Mouse (Mus musculus): ENCODE results near the gene Ccdc9b. TPM values are rescaled to one million over a fixed set of nuclear protein-coding genes. Genes with fewer than 3 reads are reported as not detected.

Ccdc9b gene
- polyA plus RNA-seq, 1 experiment from 2014 or later: 0.95 TPM

DNA sequence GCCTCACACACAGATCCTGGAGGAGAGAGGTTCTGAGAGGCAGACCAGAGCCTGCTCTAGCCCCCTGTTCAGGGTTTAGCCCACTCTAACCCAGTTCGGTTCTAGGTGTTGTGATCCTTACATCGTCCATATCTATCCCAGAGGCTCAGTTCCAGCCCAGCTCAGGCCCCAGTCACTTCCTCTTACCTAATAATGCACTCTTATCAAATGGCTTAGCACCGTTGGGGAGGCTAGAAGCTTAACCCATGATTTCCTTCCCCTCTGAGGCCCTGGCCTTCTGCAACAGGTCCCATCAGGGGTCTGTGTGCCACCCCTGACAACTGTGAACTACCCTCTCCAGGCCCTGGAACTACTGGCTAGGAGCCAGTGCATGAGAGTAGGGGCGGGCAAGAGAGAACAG is 33.3 kb downstream of the Ccdc9b start:
- H3K9ac ChIP-seq (ENCODE audit: low read depth, low read length): no peak overlapping the region
- no peaks in the 10 kb centered on the region for H3K9me3 ChIP-seq (replicated peaks; ENCODE audit: low read length)
- no peak overlapping the region for H3K4me2 ChIP-seq (ENCODE audit: low read length)
- no peak for TF ChIP-seq CTCF (IDR thresholded peaks at IDR 0.05; ENCODE audit: low read depth)
- no peak for ATAC-seq (replicated peaks; ENCODE audit: low FRiP score, low read depth)
- DNase-seq (ENCODE audit: low spot score): no peak
- peaks cover 11% of the 10 kb centered on the region for H3K4me1 ChIP-seq (replicated peaks; ENCODE audit: insufficient read depth, low read length)
- 47% methylated on average over 4 of the region's 4 CpGs for WGBS
- no peak overlapping the region for H3K4me3 ChIP-seq (replicated peaks; ENCODE audit: low read depth, low read length)
- no peaks in the 10 kb centered on the region for H3K36me3 ChIP-seq (ENCODE audit: insufficient read depth, low read length)
- 0 out of 2 replicates have a peak, but pooled peaks cover 3% of the 10 kb centered on the region for H3K27me3 ChIP-seq (ENCODE audit: insufficient read depth, low read length)
- H3K27ac ChIP-seq: 0 out of 2 replicates have a peak overlapping the region, but pooled peaks have one; percentile 57

DNA sequence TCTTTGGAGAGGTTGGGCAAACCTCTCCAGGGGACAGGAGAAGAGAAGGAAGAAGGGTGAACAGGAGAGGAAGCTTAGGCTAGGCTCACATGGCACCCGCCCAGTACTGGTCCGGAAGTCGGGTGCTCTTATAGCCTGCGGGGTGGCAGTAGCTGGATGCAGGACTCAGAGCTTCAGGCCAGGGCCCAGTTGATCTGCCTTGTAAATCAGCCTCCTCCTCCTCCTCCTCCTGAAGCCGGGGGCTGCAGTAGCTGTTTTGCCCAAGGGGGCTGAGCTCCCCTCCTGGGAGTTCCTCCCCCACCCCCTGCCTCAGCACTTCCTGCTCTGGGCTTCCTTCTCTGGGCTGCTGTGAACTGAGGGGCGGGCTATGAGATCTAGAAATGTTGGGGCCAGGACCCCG is 34.1 kb downstream of the Ccdc9b start, which contains the start of gene Plcb2:
Gene Plcb2, minus strand, starts transcription at position 102 of the 400 bp plus-strand sequence.
- H3K4me3 ChIP-seq (replicated peaks; ENCODE audit: low read depth, low read length): no peak within 1 kb of the TSS

DNA sequence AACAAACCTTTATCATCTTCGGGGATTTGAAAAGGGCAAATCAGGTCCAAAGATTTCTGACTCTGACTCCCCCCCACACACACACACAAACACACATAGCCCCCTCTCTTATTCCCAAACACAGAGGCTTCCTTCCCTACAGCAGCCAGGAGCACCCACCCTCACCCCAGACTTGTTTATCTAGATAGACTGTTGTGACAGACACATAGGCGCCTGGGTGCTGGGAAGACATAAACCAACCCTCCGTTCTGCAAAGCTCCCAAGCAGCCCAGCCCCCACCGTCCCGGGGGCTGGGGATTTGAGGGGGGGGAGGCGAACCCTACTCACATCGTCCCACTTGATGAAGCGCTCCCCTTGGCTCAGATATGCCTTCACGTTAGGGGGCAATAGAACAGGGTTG is 34.5 kb downstream of the Ccdc9b start:
- Histone ChIP-seq H3K4me1 (replicated peaks; ENCODE audit: insufficient read depth, low read length) (peaks cover 11% of the 10 kb centered on the region), H3K4me3 (replicated peaks; ENCODE audit: low read depth, low read length) (no peak overlapping the region), H3K27me3 (ENCODE audit: insufficient read depth, low read length) (0 out of 2 replicates have a peak, but pooled peaks cover 3% of the 10 kb centered on the region), H3K9me3 (replicated peaks; ENCODE audit: low read length) (no peaks in the 10 kb centered on the region), H3K36me3 (ENCODE audit: insufficient read depth, low read length) (no peaks in the 10 kb centered on the region), H3K4me2 (ENCODE audit: low read length) (peak overlapping the region; percentile 35), H3K27ac (peak overlapping the region; percentile 75), H3K9ac (ENCODE audit: low read depth, low read length) (no peak overlapping the region)
- no peak for TF ChIP-seq CTCF (IDR thresholded peaks at IDR 0.05; ENCODE audit: low read depth)
- ATAC-seq (replicated peaks; ENCODE audit: low FRiP score, low read depth): peak; percentile 47; the same call in 1 of the 2 replicates
- DNase-seq (ENCODE audit: low spot score): peak; percentile 54
- WGBS: 16% methylated on average over 9 of the region's 9 CpGs

More for the DNA sequence above, 34.1 kb downstream of the Ccdc9b start, which contains the start of gene Plcb2:
- H3K27me3 ChIP-seq (ENCODE audit: insufficient read depth, low read length): 0 out of 2 replicates have a peak, but pooled peaks cover 3% of the 10 kb centered on the region
- TF ChIP-seq CTCF (IDR thresholded peaks at IDR 0.05; ENCODE audit: low read depth): no peak
- DNase-seq (ENCODE audit: low spot score) (peak; percentile 79), ATAC-seq (replicated peaks; ENCODE audit: low FRiP score, low read depth) (peak; percentile 72)
- peaks cover 11% of the 10 kb centered on the region for H3K4me1 ChIP-seq (replicated peaks; ENCODE audit: insufficient read depth, low read length)
- no peaks in the 10 kb centered on the region for H3K9me3 ChIP-seq (replicated peaks; ENCODE audit: low read length)
- H3K36me3 ChIP-seq (ENCODE audit: insufficient read depth, low read length): no peaks in the 10 kb centered on the region
- H3K4me2 ChIP-seq (ENCODE audit: low read length): peak within 1 kb of the TSS; percentile 35
- H3K27ac ChIP-seq: peak within 1 kb of the TSS; percentile 75
- 8% methylated on average over 7 of the region's 7 CpGs for WGBS
- no peak within 1 kb of the TSS for H3K9ac ChIP-seq (ENCODE audit: low read depth, low read length)

DNA sequence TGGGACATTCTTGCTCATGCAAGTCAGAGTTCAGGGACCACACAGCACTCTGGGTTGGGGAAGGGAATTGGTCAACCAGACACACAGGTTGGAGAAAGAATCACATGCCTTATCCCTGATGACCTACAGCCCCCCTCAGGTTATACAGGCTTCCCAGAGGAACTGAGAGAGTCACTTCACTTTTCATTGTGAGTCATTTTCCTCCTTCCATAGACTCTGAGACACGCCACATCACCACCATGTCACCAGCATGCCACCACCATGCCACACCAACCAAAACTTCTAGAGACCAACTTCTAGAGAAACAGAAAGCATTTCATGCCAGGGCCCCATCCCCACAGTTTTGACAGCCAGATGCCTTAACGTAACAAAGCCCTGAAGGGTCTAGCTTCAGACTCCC is 35.6 kb downstream of the Ccdc9b start:
- 88% methylated on average over 2 of the region's 2 CpGs for WGBS
- Histone ChIP-seq H3K4me2 (ENCODE audit: low read length) (no peak overlapping the region), H3K27me3 (ENCODE audit: insufficient read depth, low read length) (0 out of 2 replicates have a peak, but pooled peaks cover 3% of the 10 kb centered on the region), H3K9ac (ENCODE audit: low read depth, low read length) (no peak overlapping the region), H3K27ac (no peak overlapping the region), H3K36me3 (ENCODE audit: insufficient read depth, low read length) (no peaks in the 10 kb centered on the region), H3K4me1 (replicated peaks; ENCODE audit: insufficient read depth, low read length) (peaks cover 11% of the 10 kb centered on the region), H3K4me3 (replicated peaks; ENCODE audit: low read depth, low read length) (no peak overlapping the region), H3K9me3 (replicated peaks; ENCODE audit: low read length) (no peaks in the 10 kb centered on the region)
- TF ChIP-seq CTCF (IDR thresholded peaks at IDR 0.05; ENCODE audit: low read depth): no peak
- no peak for DNase-seq (ENCODE audit: low spot score)
- no peak for ATAC-seq (replicated peaks; ENCODE audit: low FRiP score, low read depth)

DNA sequence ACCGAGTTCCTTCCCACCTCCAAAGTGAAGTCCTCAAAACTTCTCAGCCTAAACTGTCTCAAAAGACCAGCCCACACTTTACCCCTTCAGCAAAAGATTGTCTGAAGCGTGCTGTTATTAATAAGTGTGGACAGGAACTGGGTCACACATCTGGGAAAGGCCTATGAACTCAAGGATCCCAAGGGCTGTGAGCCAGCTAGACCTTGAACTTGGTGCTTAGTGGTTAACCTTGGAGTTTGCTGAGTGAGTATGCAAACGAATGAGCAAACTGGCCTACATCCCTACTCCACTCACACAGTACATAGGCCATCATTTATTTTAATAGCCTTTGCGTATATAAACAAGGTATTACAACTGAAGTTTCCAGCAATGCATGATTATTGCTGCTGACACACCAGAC is 37.0 kb downstream of the Ccdc9b start:
- DNase-seq (ENCODE audit: low spot score) (no peak), ATAC-seq (replicated peaks; ENCODE audit: low FRiP score, low read depth) (no peak)
- Histone ChIP-seq H3K4me3 (replicated peaks; ENCODE audit: low read depth, low read length) (no peak overlapping the region), H3K27ac (no peak overlapping the region), H3K9ac (ENCODE audit: low read depth, low read length) (no peak overlapping the region), H3K27me3 (ENCODE audit: insufficient read depth, low read length) (no peaks in the 10 kb centered on the region), H3K36me3 (ENCODE audit: insufficient read depth, low read length) (no peaks in the 10 kb centered on the region), H3K4me2 (ENCODE audit: low read length) (no peak overlapping the region), H3K4me1 (replicated peaks; ENCODE audit: insufficient read depth, low read length) (peaks cover 11% of the 10 kb centered on the region), H3K9me3 (replicated peaks; ENCODE audit: low read length) (no peaks in the 10 kb centered on the region)
- no peak for TF ChIP-seq CTCF (IDR thresholded peaks at IDR 0.05; ENCODE audit: low read depth)
- WGBS: 69% methylated on average over 4 of the region's 4 CpGs

DNA sequence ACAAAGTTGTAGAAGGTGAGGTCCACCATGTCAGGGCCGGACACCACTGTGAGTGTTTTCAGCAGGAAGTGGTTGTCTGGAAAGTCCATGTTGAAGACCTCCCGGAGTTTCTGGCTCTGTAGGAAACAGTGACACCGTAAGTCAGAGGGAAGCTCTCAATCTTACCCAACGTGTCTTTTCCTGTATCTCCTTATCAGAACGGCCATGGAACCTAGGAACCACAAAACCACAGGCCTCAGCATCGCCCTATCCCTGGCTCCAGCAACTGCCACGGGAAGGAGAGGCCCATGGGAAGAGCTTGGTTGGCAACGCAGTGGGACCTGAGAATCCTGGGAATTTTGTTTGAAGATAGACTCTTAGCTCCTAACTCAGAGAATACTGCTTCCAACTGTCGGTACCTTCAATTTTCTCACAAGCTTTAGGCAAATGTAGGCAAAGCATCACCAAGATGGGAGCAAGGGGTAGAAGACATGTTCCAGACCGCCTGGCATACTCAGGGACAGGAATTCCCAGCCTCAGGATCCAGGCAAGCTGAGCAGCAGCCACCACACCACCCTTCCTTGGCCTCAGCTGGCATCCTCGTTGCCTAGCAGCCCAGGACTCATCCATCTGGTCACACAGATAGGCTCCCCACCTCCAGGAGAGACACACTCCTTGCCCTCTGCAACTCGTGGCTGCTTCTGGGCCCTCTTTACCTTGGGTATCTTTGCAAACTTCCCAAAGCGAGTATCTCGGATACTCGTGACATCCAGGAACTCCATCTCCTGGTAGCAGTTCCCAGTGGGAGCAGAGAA is 38.6 kb downstream of the Ccdc9b start:
- WGBS: 79% methylated on average over 15 of the region's 15 CpGs
- no peaks in the 10 kb centered on the region for H3K36me3 ChIP-seq (ENCODE audit: insufficient read depth, low read length)
- ATAC-seq (replicated peaks; ENCODE audit: low FRiP score, low read depth) (no peak), DNase-seq (ENCODE audit: low spot score) (no peak)
- H3K27me3 ChIP-seq (ENCODE audit: insufficient read depth, low read length): no peaks in the 10 kb centered on the region
- H3K4me3 ChIP-seq (replicated peaks; ENCODE audit: low read depth, low read length): no peak overlapping the region
- H3K4me1 ChIP-seq (replicated peaks; ENCODE audit: insufficient read depth, low read length): peaks cover 7% of the 10 kb centered on the region
- H3K27ac ChIP-seq: no peak overlapping the region
- no peaks in the 10 kb centered on the region for H3K9me3 ChIP-seq (replicated peaks; ENCODE audit: low read length)
- H3K9ac ChIP-seq (ENCODE audit: low read depth, low read length): no peak overlapping the region
- TF ChIP-seq CTCF (IDR thresholded peaks at IDR 0.05; ENCODE audit: low read depth): no peak
- no peak overlapping the region for H3K4me2 ChIP-seq (ENCODE audit: low read length)

All from kidney, postnatal 0 days (tissue).